8 mouse cellular contexts compared by ENCODE assay signal in genomic region chr4:140868484-140869190, GRCm38 (mm10). TPM values are rescaled to one million over a fixed set of nuclear protein-coding genes. Genes with fewer than 3 reads are reported as not detected.
DNase-seq lines count a peak whose midpoint lies in the region; ATAC-seq lines count a peak whose summit lies in the region.

No protein-coding gene starts in this region.

- ATAC-seq in granulocyte monocyte progenitor cell, adult 5-6 weeks (replicated peaks; ENCODE audit: poor library complexity, severe bottlenecking): peak; percentile 57

- peak; percentile 34 for DNase-seq in adrenal gland, postnatal 14 days
- DNase-seq in adrenal gland, adult 2 months: no peak
- peak; percentile 36 for DNase-seq in 416B (ENCODE audit: low read depth)
- peak; percentile 31 for DNase-seq in mesoderm, embryonic 11.5 days (ENCODE audit: low read depth, low spot score)
- no peak for DNase-seq in adipocyte (ENCODE audit: low spot score)
- DNase-seq in gastrocnemius, adult 8-10 months (ENCODE audit: low spot score in 2 of 2): no peak
- DNase-seq in gastrocnemius, postnatal 14 days: no peak

- intact Hi-C loops in gastrocnemius, postnatal 14 days (cut with DNase I; ENCODE audit: low total_unique reads): no loop called here

RNA-seq across cellular contexts. Expression of gene Padi1, which starts 23.1 kb away (rescaled TPM):
- not detected in 2 replicates for total RNA-seq in adrenal gland, postnatal 14 days (2021)
- not detected for total RNA-seq in adrenal gland, adult 2 months (2021)
- not detected in 2 replicates for polyA plus RNA-seq in adrenal gland, adult 2 months (2012; rRNA removed)
- not detected in 2 replicates for total RNA-seq in granulocyte monocyte progenitor cell, adult 5-6 weeks (2014; fragmentation: Nextera tagmentation)
- total RNA-seq in granulocyte monocyte progenitor cell, adult 5-6 weeks (2017): not detected in 2 replicates
- total RNA-seq in gastrocnemius, adult 8-10 months (2022): under 1 TPM in 1 of 4 experiments, not detected in 3; 0.07 TPM
- under 1 TPM; 0.07 to 0.08 TPM for total RNA-seq in gastrocnemius, postnatal 14 days (2021)

RNA-seq across cellular contexts. Expression of gene Padi2, which starts 37.5 kb away (rescaled TPM):
- 1.3 and 1.9 TPM in 2 replicates for total RNA-seq in adrenal gland, postnatal 14 days (2021)
- 10 to 100 TPM in 1 of 2 experiments, 1 to 10 TPM in 1; 1.7 to 13.8 TPM for total RNA-seq in adrenal gland, adult 2 months (2021)
- polyA plus RNA-seq in adrenal gland, adult 2 months (2012; rRNA removed): 7.7 and 10.5 TPM in 2 replicates
- total RNA-seq in granulocyte monocyte progenitor cell, adult 5-6 weeks (2014; fragmentation: Nextera tagmentation): 13.1 TPM in 2 replicates
- 4.0 and 6.6 TPM in 2 replicates for total RNA-seq in granulocyte monocyte progenitor cell, adult 5-6 weeks (2017)
- total RNA-seq in gastrocnemius, adult 8-10 months (2022): 100 to 1,000 TPM in 2 of 4 experiments, 10 to 100 TPM in 2; 91.7 to 147 (median 109) TPM
- 100 to 1,000 TPM; 101 to 150 TPM for total RNA-seq in gastrocnemius, postnatal 14 days (2021)

RNA-seq across cellular contexts. Expression of gene Padi3, which starts 58.2 kb away (rescaled TPM):
- not detected in 2 replicates for total RNA-seq in adrenal gland, postnatal 14 days (2021)
- not detected for total RNA-seq in adrenal gland, adult 2 months (2021)
- not detected in 2 replicates for polyA plus RNA-seq in adrenal gland, adult 2 months (2012; rRNA removed)
- 0.19 and 0.21 TPM in 2 replicates for total RNA-seq in granulocyte monocyte progenitor cell, adult 5-6 weeks (2014; fragmentation: Nextera tagmentation)
- 0.04 TPM in 1 of 2 replicates, not detected in the other for total RNA-seq in granulocyte monocyte progenitor cell, adult 5-6 weeks (2017)
- 1 to 10 TPM in 2 of 4 experiments, under 1 TPM in 2; 0.74 to 2.0 (median 1.5) TPM for total RNA-seq in gastrocnemius, adult 8-10 months (2022)
- 1 to 10 TPM; 1.3 to 1.9 TPM for total RNA-seq in gastrocnemius, postnatal 14 days (2021)

Comparison
In these comparisons a context has a peak if more than half of its experiments do, and no peak if none do; other contexts are left out.
1. DNase-seq: peak in adrenal gland, postnatal 14 days (single experiment), 416B (single experiment) and mesoderm, embryonic 11.5 days (single experiment); none in adrenal gland, adult 2 months (single experiment), adipocyte (single experiment), gastrocnemius, adult 8-10 months (0 of 2) and gastrocnemius, postnatal 14 days (single experiment).
2. RNA of gene Padi2, which starts 37.5 kb away (total RNA-seq): 101 to 150 TPM in gastrocnemius, postnatal 14 days and 91.7 to 147 TPM in gastrocnemius, adult 8-10 months; 1.7 to 13.8 TPM in adrenal gland, adult 2 months, 4.0 to 13.1 TPM in granulocyte monocyte progenitor cell, adult 5-6 weeks and 1.3 to 1.9 TPM in adrenal gland, postnatal 14 days; every median in the first group is over 4 times any median in the second.